Mouse (Mus musculus) limb, embryonic 15.5 days (tissue): ENCODE results near the gene Cdadc1. TPM values are rescaled to one million over a fixed set of nuclear protein-coding genes. Genes with fewer than 3 reads are reported as not detected.

Experiments used
- ATAC-seq: fragments of 200-750 bp; cut with Nextera tagmentation; 2 replicates; pipeline ENCODE4 v1.8.0; 2017; ENCODE audit warnings: low read depth, moderate TSS enrichment; ENCODE audit not compliant: insufficient number of reproducible peaks, low FRiP score, low TSS enrichment
- H3K27ac ChIP-seq: fragments of 300-500 bp; sonication (generic); 2 replicates; pipeline ENCODE4 v1.5.1; 2015; ENCODE audit warnings: moderate library complexity, mild to moderate bottlenecking, inconsistent platforms
- H3K27me3 ChIP-seq: fragments of 300-500 bp; sonication (generic); 2 replicates; pipeline ENCODE4 v1.6.1; 2015; ENCODE audit warnings: inconsistent platforms
- H3K36me3 ChIP-seq: fragments of 300-500 bp; sonication (generic); 2 replicates; pipeline ENCODE4 v1.6.1; 2015; ENCODE audit warnings: inconsistent platforms
- H3K4me1 ChIP-seq: fragments of 300-500 bp; sonication (generic); 2 replicates; pipeline ENCODE4 v1.6.1; 2015; ENCODE audit warnings: inconsistent platforms
- H3K4me2 ChIP-seq: fragments of 300-500 bp; sonication (generic); 2 replicates; pipeline ENCODE4 v1.6.1; 2015; ENCODE audit warnings: mild to moderate bottlenecking, inconsistent platforms
- H3K4me3 ChIP-seq: fragments of 300-500 bp; sonication (generic); 2 replicates; pipeline ENCODE4 v1.5.1; 2015; ENCODE audit warnings: mild to moderate bottlenecking, inconsistent platforms
- H3K9ac ChIP-seq: fragments of 300-500 bp; sonication (generic); 2 replicates; pipeline ENCODE4 v1.6.1; 2015; ENCODE audit warnings: inconsistent platforms
- H3K9me3 ChIP-seq: fragments of 300-500 bp; sonication (generic); 2 replicates; pipeline ENCODE4 v1.6.1; 2016; ENCODE audit warnings: inconsistent platforms
- WGBS: fragments of 180-500 bp; shearing (Covaris S2); methylation state at CpG from one replicate; pipeline ENCODE4 v1.1.7; 2015; 5-methylcytosine and 5-hydroxymethylcytosine counted together
- polyA plus RNA-seq: library from polyadenylated mRNA; unstranded; fragments of >200 nt; fragmentation: Nextera tagmentation; extraction: Ambion mirVana; gene quantifications from 2 replicates; pipeline ENCODE4 v1.2.1, GENCODE M21; 2015

The Cdadc1 gene
- polyA plus RNA-seq, 1 experiment from 2014 or later = 33.6 TPM

- Histone ChIP-seq H3K4me2 (no peak overlapping the region), H3K27me3 (peaks cover 6% of the 10 kb centered on the region; the same call in 1 of the 2 replicates), H3K9me3 (no peaks in the 10 kb centered on the region), H3K27ac (no peak overlapping the region), H3K4me1 (no peaks in the 10 kb centered on the region), H3K36me3 (no peaks in the 10 kb centered on the region), H3K4me3 (no peak overlapping the region), H3K9ac (no peak overlapping the region)
- WGBS = 16% methylated on average over 5 of the region's 5 CpGs
- no peak for ATAC-seq
Observed at GRCm38 (mm10) chr14:59605671-59606353, 8.1 kb upstream of the Cdadc1 start.

GRCm38 (mm10) chr14:59604002-59604645 lies 6.4 kb upstream of the Cdadc1 start:
- no peaks in the 10 kb centered on the region for H3K36me3 ChIP-seq
- H3K4me2 ChIP-seq = no peak overlapping the region
- WGBS = 61% methylated on average over 5 of the region's 5 CpGs
- no peaks in the 10 kb centered on the region for H3K4me1 ChIP-seq
- H3K4me3 ChIP-seq = no peak overlapping the region
- no peaks in the 10 kb centered on the region for H3K9me3 ChIP-seq
- H3K27me3 ChIP-seq = peaks cover 6% of the 10 kb centered on the region; the same call in 1 of the 2 replicates
- H3K9ac ChIP-seq = no peak overlapping the region
- ATAC-seq = no peak
- H3K27ac ChIP-seq = no peak overlapping the region

GRCm38 (mm10) chr14:59598260-59598627 lies 485 bp upstream of the Cdadc1 start:
- peak overlapping the region; percentile 78 for H3K9ac ChIP-seq
- ATAC-seq = peak; percentile 44; the same call in 1 of the 2 replicates

GRCm38 (mm10) chr14:59594988-59595387 lies 2.8 kb downstream of the Cdadc1 start:
- ATAC-seq = no peak
- no peak overlapping the region for H3K27ac ChIP-seq
- H3K4me1 ChIP-seq = peaks cover 11% of the 10 kb centered on the region
- H3K4me2 ChIP-seq = no peak overlapping the region
- H3K9me3 ChIP-seq = no peaks in the 10 kb centered on the region
- no peak overlapping the region for H3K4me3 ChIP-seq
- no peaks in the 10 kb centered on the region for H3K27me3 ChIP-seq
- no peak overlapping the region for H3K9ac ChIP-seq
- peaks cover 27% of the 10 kb centered on the region for H3K36me3 ChIP-seq
- WGBS = 89% methylated on average over 3 of the region's 3 CpGs

More at GRCm38 (mm10) chr14:59598260-59598627, 485 bp upstream of the Cdadc1 start:
- Histone ChIP-seq H3K9me3 (no peaks in the 10 kb centered on the region), H3K27me3 (peaks cover 6% of the 10 kb centered on the region; the same call in 1 of the 2 replicates), H3K4me3 (peak overlapping the region; percentile 83), H3K27ac (peak overlapping the region; percentile 47), H3K4me2 (peak overlapping the region; percentile 76), H3K36me3 (peaks cover 6% of the 10 kb centered on the region; the same call in 1 of the 2 replicates), H3K4me1 (peaks cover 11% of the 10 kb centered on the region)
- WGBS = 2% methylated on average over 8 of the region's 8 CpGs

GRCm38 (mm10) chr14:59592593-59592992 lies 5.2 kb downstream of the Cdadc1 start:
- H3K4me1 ChIP-seq = peaks cover 7% of the 10 kb centered on the region
- no peaks in the 10 kb centered on the region for H3K27me3 ChIP-seq
- ATAC-seq = no peak
- no peak overlapping the region for H3K4me3 ChIP-seq
- no peak overlapping the region for H3K27ac ChIP-seq
- peaks cover 48% of the 10 kb centered on the region for H3K36me3 ChIP-seq
- no peak overlapping the region for H3K9ac ChIP-seq
- no peaks in the 10 kb centered on the region for H3K9me3 ChIP-seq
- 92% methylated on average over 3 of the region's 3 CpGs for WGBS
- H3K4me2 ChIP-seq = no peak overlapping the region

- WGBS = 77% methylated on average over 8 of the region's 8 CpGs
- no peak for ATAC-seq
Observed at GRCm38 (mm10) chr14:59591901-59592300, 5.9 kb downstream of the Cdadc1 start.

GRCm38 (mm10) chr14:59590614-59591013 lies 7.1 kb downstream of the Cdadc1 start:
- WGBS = 77% methylated on average over 1 of the region's 1 CpGs

More at GRCm38 (mm10) chr14:59591901-59592300, 5.9 kb downstream of the Cdadc1 start:
- Histone ChIP-seq H3K9ac (no peak overlapping the region), H3K36me3 (peaks cover 50% of the 10 kb centered on the region), H3K27ac (no peak overlapping the region), H3K4me1 (peaks cover 4% of the 10 kb centered on the region), H3K4me2 (no peak overlapping the region), H3K9me3 (no peaks in the 10 kb centered on the region), H3K27me3 (no peaks in the 10 kb centered on the region), H3K4me3 (no peak overlapping the region)

GRCm38 (mm10) chr14:59576385-59576784 lies 21.4 kb downstream of the Cdadc1 start:
- Histone ChIP-seq H3K4me3 (no peak overlapping the region), H3K27me3 (no peaks in the 10 kb centered on the region), H3K4me1 (no peaks in the 10 kb centered on the region), H3K9ac (no peak overlapping the region), H3K9me3 (no peaks in the 10 kb centered on the region), H3K4me2 (no peak overlapping the region), H3K36me3 (peaks cover 38% of the 10 kb centered on the region), H3K27ac (no peak overlapping the region)
- WGBS = 85% methylated on average over 5 of the region's 5 CpGs
- no peak for ATAC-seq

More at GRCm38 (mm10) chr14:59590614-59591013, 7.1 kb downstream of the Cdadc1 start:
- Histone ChIP-seq H3K4me3 (no peak overlapping the region), H3K36me3 (peaks cover 61% of the 10 kb centered on the region), H3K9ac (no peak overlapping the region), H3K4me2 (no peak overlapping the region), H3K9me3 (no peaks in the 10 kb centered on the region), H3K27me3 (no peaks in the 10 kb centered on the region), H3K27ac (no peak overlapping the region), H3K4me1 (no peaks in the 10 kb centered on the region)
- ATAC-seq = no peak

- H3K27me3 ChIP-seq = no peaks in the 10 kb centered on the region
- H3K4me2 ChIP-seq = no peak overlapping the region
- H3K27ac ChIP-seq = no peak overlapping the region
- peaks cover 45% of the 10 kb centered on the region for H3K36me3 ChIP-seq
- no peaks in the 10 kb centered on the region for H3K9me3 ChIP-seq
- H3K4me1 ChIP-seq = no peaks in the 10 kb centered on the region
- 86% methylated on average over 6 of the region's 6 CpGs for WGBS
- H3K4me3 ChIP-seq = no peak overlapping the region
- no peak for ATAC-seq
- H3K9ac ChIP-seq = no peak overlapping the region
Observed at GRCm38 (mm10) chr14:59566756-59567155, 31.0 kb downstream of the Cdadc1 start.

- Histone ChIP-seq H3K4me3 (no peak overlapping the region), H3K9me3 (no peaks in the 10 kb centered on the region), H3K4me1 (0 out of 2 replicates have a peak, but pooled peaks cover 2% of the 10 kb centered on the region), H3K4me2 (no peak overlapping the region), H3K36me3 (no peaks in the 10 kb centered on the region), H3K27me3 (no peaks in the 10 kb centered on the region), H3K27ac (no peak overlapping the region), H3K9ac (no peak overlapping the region)
- no peak for ATAC-seq
- 71% methylated on average over 1 of the region's 1 CpGs for WGBS
Observed at GRCm38 (mm10) chr14:59557886-59558285, 39.9 kb downstream of the Cdadc1 start.

- WGBS = 60% methylated on average over 4 of the region's 4 CpGs
- H3K4me3 ChIP-seq = no peak overlapping the region
- no peak overlapping the region for H3K4me2 ChIP-seq
- H3K9me3 ChIP-seq = no peaks in the 10 kb centered on the region
- H3K27ac ChIP-seq = no peak overlapping the region
- 0 out of 2 replicates have a peak, but pooled peaks cover 2% of the 10 kb centered on the region for H3K4me1 ChIP-seq
- no peak overlapping the region for H3K9ac ChIP-seq
- no peaks in the 10 kb centered on the region for H3K27me3 ChIP-seq
- H3K36me3 ChIP-seq = no peaks in the 10 kb centered on the region
- ATAC-seq = no peak
Observed at GRCm38 (mm10) chr14:59557071-59557470, 40.7 kb downstream of the Cdadc1 start.

GRCm38 (mm10) chr14:59555928-59556531 lies 41.7 kb downstream of the Cdadc1 start:
- no peak for ATAC-seq
- 0 out of 2 replicates have a peak overlapping the region, but pooled peaks have one; percentile 14 for H3K9ac ChIP-seq
- H3K9me3 ChIP-seq = no peaks in the 10 kb centered on the region
- H3K4me2 ChIP-seq = no peak overlapping the region
- no peak overlapping the region for H3K4me3 ChIP-seq
- H3K4me1 ChIP-seq = 0 out of 2 replicates have a peak, but pooled peaks cover 8% of the 10 kb centered on the region
- H3K27me3 ChIP-seq = no peaks in the 10 kb centered on the region
- WGBS = 48% methylated on average over 13 of the region's 13 CpGs
- no peaks in the 10 kb centered on the region for H3K36me3 ChIP-seq
- H3K27ac ChIP-seq = no peak overlapping the region
